Mouse (Mus musculus): ENCODE measurements around the gene Dhx37. TPM values are rescaled to one million over a fixed set of nuclear protein-coding genes. Genes with fewer than 3 reads are reported as not detected.

The Dhx37 gene
- polyA plus RNA-seq, 1 experiment from 2014 or later, result 10.4 TPM

Small RNAs within 50 kb of the gene (microRNA-seq; reads per million reads assigned to microRNA genes)
- gene Gm27551, result not detected

Other genes starting within 250 kb of the Dhx37 start
- gene Scarb1, start 93.0 kb downstream of the Dhx37 start, polyA plus RNA-seq (2015; fragmentation: Nextera tagmentation; extraction: Ambion mirVana), result 91.8 and 103 TPM in 2 replicates
- gene Gm10382, start 44.8 kb downstream of the Dhx37 start, polyA plus RNA-seq (2015; fragmentation: Nextera tagmentation; extraction: Ambion mirVana), result 0.34 and 0.51 TPM in 2 replicates
- gene Ubc, start 43.9 kb downstream of the Dhx37 start, polyA plus RNA-seq (2015; fragmentation: Nextera tagmentation; extraction: Ambion mirVana), result 1,279 and 1,344 TPM in 2 replicates
- gene Bri3bp, start 7.4 kb upstream of the Dhx37 start, polyA plus RNA-seq (2015; fragmentation: Nextera tagmentation; extraction: Ambion mirVana), result 44.4 and 46.1 TPM in 2 replicates
- 39.8 and 41.1 TPM in 2 replicates for gene Aacs, start 41.7 kb upstream of the Dhx37 start, polyA plus RNA-seq (2015; fragmentation: Nextera tagmentation; extraction: Ambion mirVana)
- 0.18 and 0.39 TPM in 2 replicates for gene Tmem132b, start 97.7 kb upstream of the Dhx37 start, polyA plus RNA-seq (2015; fragmentation: Nextera tagmentation; extraction: Ambion mirVana)